Mouse (Mus musculus) layer of hippocampus, adult 9-11 months (tissue): ENCODE data around the gene Ap2m1.
A peak's percentile ranks its signal among the peaks of the same experiment; 100 is the strongest.
"Not testable (repeated sequence)": the region's sequence is repeated elsewhere in the genome, so short reads cannot be mapped to it uniquely, and the experiment has no call there.

ENCODE experiments used
- DNase-seq: peaks from one replicate; pipeline ENCODE4 v3.0.0; 2022

Gene Ap2m1

GRCm38 (mm10) chr16:20535296-20536080 lies at the start of gene Ap2m1:
Gene Ap2m1 (plus strand): TSS chr16:20535478.
- DNase-seq: peak; percentile 99

GRCm38 (mm10) chr16:20486048-20486447 lies 49.2 kb upstream of the Ap2m1 start:
- DNase-seq: no peak

- DNase-seq: no peak
These were observed 47.1 kb upstream of the Ap2m1 start for GRCm38 (mm10) chr16:20488151-20488550.

GRCm38 (mm10) chr16:20488751-20489150 lies 46.5 kb upstream of the Ap2m1 start:
- DNase-seq: not testable (repeated sequence)

- DNase-seq: no peak
These were observed 46.0 kb upstream of the Ap2m1 start for GRCm38 (mm10) chr16:20489233-20489632.

GRCm38 (mm10) chr16:20490581-20490980 lies 44.7 kb upstream of the Ap2m1 start:
- no peak for DNase-seq

GRCm38 (mm10) chr16:20491301-20491700 lies 44.0 kb upstream of the Ap2m1 start:
- no peak for DNase-seq

GRCm38 (mm10) chr16:20493452-20493851 lies 41.8 kb upstream of the Ap2m1 start:
- DNase-seq: no peak

GRCm38 (mm10) chr16:20496671-20497600 lies 38.3 kb upstream of the Ap2m1 start:
- peak; percentile 64 for DNase-seq

- DNase-seq: no peak
These were observed 37.1 kb upstream of the Ap2m1 start for GRCm38 (mm10) chr16:20497980-20498676.

GRCm38 (mm10) chr16:20498677-20499475 lies 36.4 kb upstream of the Ap2m1 start, which contains the start of gene Eif2b5:
Gene Eif2b5 (plus strand): TSS chr16:20498817.
- DNase-seq: peak; percentile 94

GRCm38 (mm10) chr16:20506000-20506399 lies 29.3 kb upstream of the Ap2m1 start:
- no peak for DNase-seq

- DNase-seq: no peak
These were observed 25.9 kb upstream of the Ap2m1 start for GRCm38 (mm10) chr16:20509349-20509748.

GRCm38 (mm10) chr16:20511277-20511847 lies 23.9 kb upstream of the Ap2m1 start:
- no peak for DNase-seq

- DNase-seq: no peak
These were observed 19.2 kb upstream of the Ap2m1 start for GRCm38 (mm10) chr16:20516032-20516431.

GRCm38 (mm10) chr16:20516726-20517201 lies 18.5 kb upstream of the Ap2m1 start, which contains the start of gene Dvl3:
Gene Dvl3 (plus strand): TSS chr16:20516982.
- peak; percentile 89 for DNase-seq

- DNase-seq: no peak
These were observed 18.1 kb upstream of the Ap2m1 start for GRCm38 (mm10) chr16:20517216-20517615.

- no peak for DNase-seq
These were observed 17.4 kb upstream of the Ap2m1 start for GRCm38 (mm10) chr16:20517701-20518374.

- no peak for DNase-seq
These were observed 11.4 kb upstream of the Ap2m1 start for GRCm38 (mm10) chr16:20523886-20524285.

- no peak for DNase-seq
These were observed 6.5 kb upstream of the Ap2m1 start for GRCm38 (mm10) chr16:20528779-20529178.

GRCm38 (mm10) chr16:20529375-20529774 lies 5.9 kb upstream of the Ap2m1 start:
- DNase-seq: no peak
